Mouse (Mus musculus): Measurements from ENCODE around the gene Exosc10. TPM values are rescaled to one million over a fixed set of nuclear protein-coding genes. Genes with fewer than 3 reads are reported as not detected.

The Exosc10 gene
- polyA plus RNA-seq, 1 experiment from 2014 or later, result 54.2 TPM

DNA sequence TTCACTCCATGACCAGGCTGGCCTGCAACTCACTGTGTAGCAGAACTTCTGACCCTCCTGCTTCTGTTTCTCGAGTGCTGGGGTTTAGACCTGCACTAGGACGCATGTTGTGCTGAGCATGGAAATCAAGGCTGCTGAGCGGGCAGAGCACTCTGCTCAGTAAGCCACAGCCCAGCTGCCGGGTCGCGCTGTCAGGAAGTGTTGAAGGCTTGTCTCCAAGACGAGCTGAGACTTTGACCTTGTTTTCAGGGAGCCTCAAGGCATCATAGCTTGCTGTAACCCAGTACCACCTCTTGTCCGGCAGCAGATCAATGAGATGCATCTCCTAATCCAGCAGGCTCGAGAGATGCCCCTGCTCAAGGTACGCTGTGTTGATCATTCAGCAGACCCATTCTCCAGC, 11.9 kb downstream of the Exosc10 start:
- DNase-seq (ENCODE audit: low read depth, low spot score) (no peak), ATAC-seq (no peak)
- in situ Hi-C loops (cut with MboI; ENCODE audit: low pct_unique_long_range_greater_than_20kb), result no loop called here
- ChIA-PET CTCF (interaction anchor here (1.4 kb wide), 1 partner anchor 22 kb away, joined by 3 read pairs; no protein-coding TSS in a partner anchor), POLR2A (no interaction called here)
- H3K27me3 ChIP-seq, result no peaks in the 10 kb centered on the region
- TF ChIP-seq CTCF (IDR thresholded peaks at IDR 0.05), result no peak

DNA sequence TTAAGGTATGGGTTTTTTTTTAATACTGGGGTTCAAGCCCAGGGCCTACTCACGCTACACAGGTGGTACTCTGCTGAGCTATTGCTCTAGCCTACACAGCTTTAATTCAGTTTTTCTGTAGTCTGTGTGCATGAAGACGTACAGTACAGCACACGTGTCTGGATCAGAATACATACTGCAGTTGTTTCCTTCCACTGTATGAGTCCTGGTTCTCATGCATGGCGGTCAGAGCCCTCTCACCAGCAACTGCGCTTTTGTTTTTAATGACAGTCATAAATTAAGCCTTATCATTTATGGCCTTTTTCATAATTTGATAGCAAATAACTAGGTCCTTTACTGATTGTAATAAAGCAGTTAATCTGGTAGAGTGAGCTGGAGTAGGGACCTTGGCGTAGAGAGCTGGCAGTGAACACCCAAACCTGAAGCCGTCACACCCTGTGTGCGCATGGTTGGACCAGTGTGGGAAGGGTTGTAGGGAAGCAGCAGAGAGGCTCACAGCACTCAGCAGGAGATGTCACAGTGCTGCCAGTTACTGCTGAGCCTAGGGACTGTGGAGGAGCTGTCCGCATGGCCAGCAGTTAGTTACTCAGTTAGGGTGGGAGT, 12.6 kb downstream of the Exosc10 start:
- no peaks in the 10 kb centered on the region for H3K27me3 ChIP-seq
- ChIA-PET CTCF (interaction anchor here (1.4 kb wide), 1 partner anchor 23 kb away, joined by 3 read pairs; no protein-coding TSS in a partner anchor), POLR2A (no interaction called here)
- ATAC-seq (no peak), DNase-seq (ENCODE audit: low read depth, low spot score) (no peak)
- TF ChIP-seq CTCF (IDR thresholded peaks at IDR 0.05), result no peak
- in situ Hi-C loops (cut with MboI; ENCODE audit: low pct_unique_long_range_greater_than_20kb), result no loop called here

DNA sequence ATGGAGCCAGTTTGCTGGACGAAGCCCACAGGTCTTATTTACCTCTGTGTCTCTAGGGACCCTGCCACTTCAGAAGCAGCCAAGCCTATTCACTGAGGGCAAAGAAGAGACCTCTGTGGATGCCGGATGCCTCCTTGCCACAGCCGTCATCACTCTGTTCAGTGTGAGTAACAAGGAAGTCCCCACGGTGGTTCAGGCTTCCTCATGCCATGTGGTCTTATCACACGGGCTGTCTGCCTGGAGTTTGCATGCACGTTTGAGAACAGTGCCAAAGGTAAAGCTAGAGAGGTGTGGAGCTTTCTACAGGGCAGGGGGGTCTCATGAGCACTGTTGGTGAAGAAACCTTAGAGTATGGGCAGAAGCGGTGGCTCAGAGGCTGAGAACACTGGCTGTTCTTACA, 15.0 kb downstream of the Exosc10 start:
- ATAC-seq (no peak), DNase-seq (ENCODE audit: low read depth, low spot score) (no peak)
- in situ Hi-C loops (cut with MboI; ENCODE audit: low pct_unique_long_range_greater_than_20kb), result no loop called here
- CTCF ChIA-PET, result no interaction called here
- no peak for TF ChIP-seq CTCF (IDR thresholded peaks at IDR 0.05)
- POLR2A ChIA-PET, result interaction anchor here (0.6 kb wide), 1 partner anchor 15 kb away, joined by 3 read pairs; the partner anchor contains the start of gene Exosc10
- no peaks in the 10 kb centered on the region for H3K27me3 ChIP-seq

DNA sequence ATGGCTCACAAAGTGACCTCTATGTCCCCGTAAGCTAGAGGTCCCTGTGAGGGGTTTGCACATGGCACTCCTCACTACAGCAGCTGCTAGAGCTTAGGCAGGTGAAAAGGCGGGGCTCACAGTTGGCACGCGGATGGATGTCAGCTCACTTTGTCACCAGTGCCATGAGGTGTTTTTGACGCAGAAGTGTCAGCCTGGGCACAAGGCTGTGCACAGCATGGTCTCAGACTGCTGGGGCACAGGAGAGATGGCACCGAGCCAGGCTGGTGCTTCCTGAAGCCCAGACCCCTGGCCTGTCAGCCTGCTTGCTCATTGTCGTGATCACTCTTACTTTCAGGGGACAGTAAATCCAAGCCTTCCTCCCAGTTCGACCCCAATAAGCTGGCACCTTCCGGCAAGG, 22.5 kb downstream of the Exosc10 start:
- ChIA-PET POLR2A (no interaction called here), CTCF (interaction anchor here (1.0 kb wide), 1 partner anchor 11 kb away, joined by 4 read pairs; no protein-coding TSS in a partner anchor)
- no peak for DNase-seq (ENCODE audit: low read depth, low spot score)
- no peak for ATAC-seq
- in situ Hi-C loops (cut with MboI; ENCODE audit: low pct_unique_long_range_greater_than_20kb), result no loop called here
- H3K27me3 ChIP-seq, result no peaks in the 10 kb centered on the region
- TF ChIP-seq CTCF (IDR thresholded peaks at IDR 0.05), result no peak

DNA sequence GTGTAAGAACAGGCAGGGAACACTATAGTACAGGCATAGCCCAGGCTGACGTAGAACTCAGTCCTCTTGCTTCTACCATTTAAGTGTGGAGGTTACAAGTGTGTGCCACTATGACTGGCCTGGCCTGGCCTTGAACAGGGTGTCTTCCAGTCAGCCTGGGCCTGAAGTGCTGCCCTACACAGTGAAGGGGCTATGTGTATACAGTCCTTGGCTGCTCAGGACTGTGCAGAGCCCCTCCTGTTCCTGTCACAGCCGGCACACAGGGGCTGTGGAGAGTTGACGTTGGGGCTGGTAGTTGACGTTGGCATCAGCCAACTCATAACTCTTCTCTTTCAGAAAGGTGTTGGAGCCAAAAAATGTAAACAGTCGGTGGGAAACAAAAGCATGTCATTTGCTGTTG, 23.2 kb downstream of the Exosc10 start:
- POLR2A ChIA-PET, result no interaction called here
- no peaks in the 10 kb centered on the region for H3K27me3 ChIP-seq
- ATAC-seq, result no peak
- DNase-seq (ENCODE audit: low read depth, low spot score), result no peak
- CTCF ChIA-PET, result no interaction called here
- TF ChIP-seq CTCF (IDR thresholded peaks at IDR 0.05), result no peak
- in situ Hi-C loops (cut with MboI; ENCODE audit: low pct_unique_long_range_greater_than_20kb), result no loop called here

DNA sequence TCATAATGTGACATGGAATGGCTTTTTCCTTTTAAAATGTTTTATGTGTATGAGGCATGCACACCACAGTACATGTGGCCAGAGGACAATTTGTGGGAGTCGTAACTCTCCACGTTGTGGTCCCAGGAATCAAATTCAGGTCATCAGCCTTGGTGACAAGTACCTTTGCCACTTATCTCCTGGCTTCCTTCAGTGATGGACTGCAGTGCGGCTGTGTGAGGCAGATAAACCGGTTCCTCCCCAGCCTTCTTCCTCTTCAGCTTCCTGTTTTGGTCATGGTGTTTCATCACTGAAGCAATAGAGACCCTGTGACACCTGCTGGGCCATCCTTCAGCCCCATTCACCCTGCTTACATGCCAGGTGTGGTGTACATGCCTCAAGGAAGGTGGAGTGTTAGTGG, 25.0 kb downstream of the Exosc10 start:
- ATAC-seq (no peak), DNase-seq (ENCODE audit: low read depth, low spot score) (no peak)
- TF ChIP-seq CTCF (IDR thresholded peaks at IDR 0.05), result no peak
- ChIA-PET POLR2A (no interaction called here), CTCF (no interaction called here)
- in situ Hi-C loops (cut with MboI; ENCODE audit: low pct_unique_long_range_greater_than_20kb), result no loop called here
- H3K27me3 ChIP-seq, result no peaks in the 10 kb centered on the region

DNA sequence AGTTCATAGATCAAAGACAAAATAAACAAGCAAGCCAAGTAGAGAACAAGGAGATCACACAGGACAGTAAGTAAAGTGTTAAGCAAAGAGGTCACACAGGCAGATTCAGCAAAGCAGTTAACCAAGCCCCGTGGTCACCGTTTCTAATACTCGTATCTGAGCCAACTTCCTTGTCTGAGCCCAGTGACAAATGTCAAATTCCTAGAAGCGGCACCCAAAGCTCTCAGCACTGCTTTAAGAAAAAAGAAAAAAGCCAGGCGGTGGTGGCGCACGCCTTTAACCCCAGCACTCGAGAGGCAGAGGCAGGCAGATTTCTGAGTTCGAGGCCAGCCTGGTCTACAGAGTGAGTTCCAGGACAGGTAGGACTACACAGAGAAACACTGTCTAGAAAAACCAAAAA, 28.4 kb downstream of the Exosc10 start:
- in situ Hi-C loops (cut with MboI; ENCODE audit: low pct_unique_long_range_greater_than_20kb), result no loop called here
- no peaks in the 10 kb centered on the region for H3K27me3 ChIP-seq
- TF ChIP-seq CTCF (IDR thresholded peaks at IDR 0.05), result no peak
- ChIA-PET CTCF (no interaction called here), POLR2A (no interaction called here)
- no peak for ATAC-seq
- DNase-seq (ENCODE audit: low read depth, low spot score), result no peak

DNA sequence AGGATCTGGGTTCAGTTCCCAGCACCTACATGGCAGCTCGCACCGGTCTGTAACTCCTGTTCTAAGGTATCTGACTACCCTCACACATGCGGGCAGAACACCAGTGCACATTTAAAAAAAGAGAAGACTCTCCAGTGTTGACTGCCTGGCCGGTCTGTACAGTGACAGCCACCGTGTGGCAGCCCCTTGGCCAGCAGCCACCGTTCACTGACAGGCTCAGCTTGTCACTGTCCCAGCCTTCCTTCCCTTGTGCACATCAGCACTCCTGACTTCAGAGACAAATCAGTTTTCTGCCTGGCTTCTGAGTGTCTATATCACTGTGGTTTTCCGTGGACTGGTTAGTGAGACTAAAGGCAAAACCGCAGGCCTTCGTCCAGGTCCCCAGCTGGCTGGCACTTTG, 30.6 kb downstream of the Exosc10 start:
- CTCF ChIA-PET, result no interaction called here
- in situ Hi-C loops (cut with MboI; ENCODE audit: low pct_unique_long_range_greater_than_20kb), result no loop called here
- DNase-seq (ENCODE audit: low read depth, low spot score), result no peak
- ATAC-seq, result no peak
- no peak for TF ChIP-seq CTCF (IDR thresholded peaks at IDR 0.05)
- POLR2A ChIA-PET, result no interaction called here
- H3K27me3 ChIP-seq, result no peaks in the 10 kb centered on the region

DNA sequence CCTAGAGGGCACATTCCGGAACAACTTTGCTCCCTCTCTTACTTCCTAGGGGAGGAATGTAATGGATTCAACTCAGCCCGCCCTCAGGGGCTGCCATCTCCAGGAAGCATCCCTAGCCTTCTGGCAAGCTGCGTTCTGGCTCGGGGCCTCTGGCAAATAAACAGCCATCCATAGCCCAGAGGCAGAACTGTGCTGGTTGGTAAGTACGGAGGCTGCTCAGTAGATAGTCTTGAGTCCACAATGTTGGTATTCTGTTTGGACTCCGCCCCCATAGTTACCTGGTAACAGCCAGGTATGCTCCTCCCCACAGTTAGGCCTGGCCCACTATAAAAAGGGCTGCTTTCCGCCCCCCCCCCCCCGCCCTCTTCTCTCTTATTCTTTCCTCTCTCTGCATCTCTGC, 31.3 kb downstream of the Exosc10 start:
- CTCF ChIA-PET, result no interaction called here
- ATAC-seq (no peak), DNase-seq (ENCODE audit: low read depth, low spot score) (no peak)
- POLR2A ChIA-PET, result no interaction called here
- H3K27me3 ChIP-seq, result no peaks in the 10 kb centered on the region
- TF ChIP-seq CTCF (IDR thresholded peaks at IDR 0.05), result no peak
- in situ Hi-C loops (cut with MboI; ENCODE audit: low pct_unique_long_range_greater_than_20kb), result no loop called here

DNA sequence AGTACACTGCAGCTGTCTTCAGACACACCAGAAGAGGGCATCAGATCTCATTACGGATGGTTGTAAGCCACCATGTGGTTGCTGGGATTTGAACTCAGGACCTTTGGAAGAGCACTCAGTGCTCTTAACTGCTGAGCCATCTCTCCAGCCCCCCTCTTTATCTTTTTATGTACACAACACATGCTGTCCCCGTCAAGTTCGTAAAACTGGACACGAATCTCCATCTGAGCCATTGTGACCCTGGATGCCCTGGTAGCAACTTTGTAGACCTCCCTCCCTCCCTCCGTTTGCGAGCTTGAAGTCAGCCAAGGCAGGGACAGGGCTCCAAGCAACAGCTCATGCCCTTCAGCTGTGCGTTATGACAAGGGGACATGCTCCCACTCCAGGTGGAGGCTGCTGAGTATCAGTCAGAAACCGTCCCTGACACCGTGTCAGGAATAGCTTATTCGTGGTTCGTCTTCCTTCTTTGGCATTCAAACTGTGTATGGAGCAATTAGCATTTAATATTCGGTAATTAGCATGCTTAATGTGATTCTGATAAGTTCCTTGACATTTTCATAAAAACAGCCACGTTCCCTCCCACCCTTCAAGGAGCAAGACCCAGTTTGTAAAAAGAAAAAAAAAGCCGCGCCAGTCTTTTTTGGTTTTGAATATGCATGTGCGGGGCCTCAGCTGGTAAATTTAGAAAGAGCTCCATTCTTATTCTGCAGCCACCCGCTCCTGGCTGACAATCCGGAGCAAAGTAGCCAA, 32.4 kb downstream of the Exosc10 start:
- no peak for TF ChIP-seq CTCF (IDR thresholded peaks at IDR 0.05)
- POLR2A ChIA-PET, result no interaction called here
- H3K27me3 ChIP-seq, result no peaks in the 10 kb centered on the region
- CTCF ChIA-PET, result interaction anchor here (0.8 to 1.3 kb wide), 3 partner anchors 14 to 81 kb away, joined by 3 to 4 read pairs (median 4); no protein-coding TSS in a partner anchor
- DNase-seq (ENCODE audit: low read depth, low spot score), result no peak
- no peak for ATAC-seq
- in situ Hi-C loops (cut with MboI; ENCODE audit: low pct_unique_long_range_greater_than_20kb), result no loop called here

DNA sequence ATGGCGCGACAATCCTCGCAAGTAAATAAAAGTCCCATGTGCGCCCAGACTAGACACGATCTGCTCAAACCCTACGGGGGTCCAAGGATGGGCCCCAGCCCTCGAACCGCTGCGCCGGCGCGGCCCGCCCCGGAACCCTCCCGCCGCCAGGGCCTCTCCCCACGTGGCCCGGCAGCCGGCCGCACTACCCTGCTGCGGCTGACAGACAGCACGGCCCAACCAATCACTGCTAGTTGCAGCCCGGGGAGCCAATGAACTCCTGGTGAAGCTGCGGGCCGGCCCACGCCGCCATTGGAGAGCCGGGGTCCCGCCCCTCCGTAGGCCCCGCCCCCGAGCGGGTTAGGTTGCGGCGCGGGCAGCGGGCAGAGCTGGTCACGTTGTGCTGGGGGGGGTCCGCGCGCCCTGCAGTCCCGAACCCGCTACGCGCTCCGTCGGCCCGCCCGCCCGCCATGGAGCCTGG, 33.0 kb downstream of the Exosc10 start, which contains the start of gene Srm:
TSS of gene Srm (plus strand) at position 333 of the 460 bp plus-strand sequence.
- in situ Hi-C loops (cut with MboI; ENCODE audit: low pct_unique_long_range_greater_than_20kb), result no loop called here
- TF ChIP-seq CTCF (IDR thresholded peaks at IDR 0.05), result no peak
- DNase-seq (ENCODE audit: low read depth, low spot score), result peak; percentile 75
- peak; percentile 99 for ATAC-seq
- CTCF ChIA-PET, result interaction anchor here (0.8 to 1.3 kb wide), 4 partner anchors 14 to 82 kb away, joined by 3 to 4 read pairs (median 4); no protein-coding TSS in a partner anchor
- POLR2A ChIA-PET, result no interaction called here
- H3K27me3 ChIP-seq, result no peaks in the 10 kb centered on the region

Data from Patski (cell line).